Mouse (Mus musculus) intestine, embryonic 15.5 days (tissue): Measurements from ENCODE around the gene Tgfbr2. TPM values are rescaled to one million over a fixed set of nuclear protein-coding genes. Genes with fewer than 3 reads are reported as not detected.

Source experiments
- ATAC-seq: fragments of 200-750 bp; cut with Nextera tagmentation; 2 replicates; pipeline ENCODE4 v1.8.0; 2017; ENCODE audit warnings: moderate TSS enrichment, moderate library complexity
- H3K27ac ChIP-seq: fragments of 300-500 bp; sonication (generic); 2 replicates; pipeline ENCODE4 v1.5.1; 2015; ENCODE audit warnings: mild to moderate bottlenecking, inconsistent platforms
- H3K27me3 ChIP-seq: fragments of 300-500 bp; sonication (generic); replicated peaks from 2 replicates; pipeline ENCODE4 v1.6.1; 2015; ENCODE audit warnings: inconsistent platforms
- H3K36me3 ChIP-seq: fragments of 300-500 bp; sonication (generic); 2 replicates; pipeline ENCODE4 v1.6.1; 2015; ENCODE audit warnings: inconsistent platforms
- H3K4me1 ChIP-seq: fragments of 300-500 bp; sonication (generic); replicated peaks from 2 replicates; pipeline ENCODE4 v1.6.1; 2015; ENCODE audit warnings: inconsistent platforms
- H3K4me2 ChIP-seq: fragments of 300-500 bp; sonication (generic); replicated peaks from 2 replicates; pipeline ENCODE4 v1.6.1; 2015; ENCODE audit warnings: mild to moderate bottlenecking, inconsistent platforms
- H3K4me3 ChIP-seq: fragments of 300-500 bp; sonication (generic); replicated peaks from 2 replicates; pipeline ENCODE4 v1.5.1; 2015; ENCODE audit warnings: inconsistent platforms
- H3K9ac ChIP-seq: fragments of 300-500 bp; sonication (generic); 2 replicates; pipeline ENCODE4 v1.6.1; 2015; ENCODE audit warnings: inconsistent platforms
- H3K9me3 ChIP-seq: fragments of 300-500 bp; sonication (generic); 2 replicates; pipeline ENCODE4 v1.6.1; 2016; ENCODE audit warnings: inconsistent platforms
- WGBS: fragments of 180-500 bp; shearing (Covaris S2); methylation state at CpG from one replicate; pipeline ENCODE4 v1.1.7; 2015; 5-methylcytosine and 5-hydroxymethylcytosine counted together
- polyA plus RNA-seq: library from polyadenylated mRNA; unstranded; fragments of >200 nt; fragmentation: Nextera tagmentation; extraction: Ambion mirVana; gene quantifications from 2 replicates; pipeline ENCODE4 v1.2.1, GENCODE M21; 2015

The Tgfbr2 gene
- polyA plus RNA-seq, 1 experiment from 2014 or later = 31.8 TPM

GRCm38 (mm10) chr9:116038275-116038674 lies 136.9 kb downstream of the Tgfbr2 start:
- H3K27me3 ChIP-seq = no peaks in the 10 kb centered on the region
- no peak overlapping the region for H3K4me3 ChIP-seq
- no peaks in the 10 kb centered on the region for H3K4me1 ChIP-seq
- no peak for ATAC-seq
- no peaks in the 10 kb centered on the region for H3K9me3 ChIP-seq
- H3K4me2 ChIP-seq = no peak overlapping the region
- no peaks in the 10 kb centered on the region for H3K36me3 ChIP-seq
- WGBS = 74% methylated on average over 6 of the region's 6 CpGs
- H3K9ac ChIP-seq = no peak overlapping the region
- H3K27ac ChIP-seq = no peak overlapping the region
